Mouse (Mus musculus): Measurements from ENCODE around the gene Nav3. TPM values are rescaled to one million over a fixed set of nuclear protein-coding genes. Genes with fewer than 3 reads are reported as not detected.

Nav3 gene
- total RNA-seq, 4 experiments from 2014 or later: 78.0 to 87.9 (median 83.6) TPM

DNA sequence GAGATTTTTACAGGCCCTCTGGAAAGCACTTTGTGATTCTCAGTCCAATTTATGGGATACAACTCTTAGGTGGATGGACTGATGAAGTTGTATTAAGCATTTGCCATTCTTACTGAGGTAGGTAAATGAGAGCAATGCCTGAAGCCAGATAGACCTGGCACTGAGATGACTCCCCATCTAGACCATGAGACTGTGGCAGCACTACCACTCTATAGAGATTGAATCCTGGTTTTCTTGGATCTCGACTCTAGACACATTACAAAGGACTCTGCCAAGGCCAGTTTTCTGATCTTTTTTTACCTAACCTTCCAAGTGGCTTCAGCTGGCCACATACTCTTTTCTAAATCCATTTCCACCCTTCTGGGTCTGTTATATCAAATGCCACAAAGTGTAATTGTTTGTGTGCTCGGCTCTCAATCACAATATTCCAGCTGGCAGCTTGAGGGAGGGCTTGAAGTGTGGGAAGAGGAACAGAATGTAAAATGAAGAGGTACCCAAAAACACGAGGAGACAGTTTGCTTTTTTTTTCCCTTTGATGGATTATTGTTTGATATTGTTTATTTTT lies 756.2 kb downstream of the Nav3 start:
- peak in 1 of 2 experiments; percentile 24 for DNase-seq (ENCODE audit: low spot score in 2 of 2)

DNA sequence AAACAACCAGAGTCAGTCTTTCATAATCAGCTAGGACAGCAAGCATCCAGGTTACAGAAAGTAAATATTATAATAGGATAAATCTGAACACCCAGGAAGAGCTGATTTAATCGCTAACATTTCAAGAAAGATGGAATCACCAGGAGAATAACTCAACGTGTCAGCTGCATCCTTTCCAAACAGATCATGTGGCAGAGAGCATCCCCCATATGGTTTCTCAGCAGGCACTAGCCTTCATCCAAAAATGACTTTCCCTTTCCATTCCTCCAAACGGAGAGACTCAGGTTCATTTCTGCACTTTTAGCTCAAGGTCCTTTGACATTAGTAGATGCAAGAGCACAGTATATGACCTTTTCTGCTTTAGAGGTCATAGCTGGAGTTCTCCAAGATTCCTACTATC lies 765.4 kb downstream of the Nav3 start:
- DNase-seq (ENCODE audit: low spot score in 2 of 2): peak in 1 of 2 experiments; percentile 30

DNA sequence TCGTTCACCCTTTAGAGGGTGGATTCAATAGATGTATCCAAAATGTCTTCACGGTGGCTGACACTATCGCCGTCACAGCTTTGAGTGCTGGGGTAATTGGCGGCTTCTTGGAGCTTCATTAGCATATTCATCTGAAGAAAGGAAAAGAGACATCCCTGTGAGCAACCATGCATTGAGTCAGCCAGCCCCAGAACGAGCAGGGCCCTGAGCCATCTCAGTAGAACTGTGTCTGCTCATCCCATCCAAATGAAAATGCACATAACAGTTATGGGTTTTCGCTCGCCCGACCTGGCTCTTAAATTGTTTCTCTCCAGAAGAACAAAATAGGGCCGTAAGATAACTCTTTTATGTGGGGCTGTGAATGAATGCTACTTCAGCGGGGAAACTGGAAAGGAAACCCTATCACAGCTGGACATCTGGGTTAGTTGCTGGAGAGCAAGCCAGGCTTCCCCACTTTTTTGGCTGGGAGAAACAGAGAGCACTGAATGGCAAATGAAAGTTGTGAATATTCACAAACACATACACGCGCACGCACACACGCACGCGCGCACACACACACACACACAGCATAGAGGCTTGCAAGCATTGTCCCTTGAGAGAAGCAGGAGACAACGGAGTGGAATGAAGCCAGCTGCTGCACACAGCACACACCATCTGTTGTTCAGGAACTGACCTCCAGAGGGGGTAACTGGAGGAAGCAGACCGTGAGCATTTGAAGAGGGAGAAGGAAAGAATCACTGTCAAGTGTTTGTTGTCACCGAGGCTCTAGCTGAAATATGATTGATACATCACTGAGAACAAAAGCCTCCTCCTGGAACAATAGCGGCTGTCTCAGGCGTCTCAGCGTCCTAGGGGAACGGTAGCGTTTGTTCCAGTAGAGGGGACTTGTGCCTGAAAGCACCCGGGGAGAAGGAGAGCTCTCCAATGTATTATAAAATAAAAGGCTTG lies 771.6 kb downstream of the Nav3 start:
- DNase-seq (ENCODE audit: low spot score in 2 of 2): peak; percentile 60 to 67

DNA sequence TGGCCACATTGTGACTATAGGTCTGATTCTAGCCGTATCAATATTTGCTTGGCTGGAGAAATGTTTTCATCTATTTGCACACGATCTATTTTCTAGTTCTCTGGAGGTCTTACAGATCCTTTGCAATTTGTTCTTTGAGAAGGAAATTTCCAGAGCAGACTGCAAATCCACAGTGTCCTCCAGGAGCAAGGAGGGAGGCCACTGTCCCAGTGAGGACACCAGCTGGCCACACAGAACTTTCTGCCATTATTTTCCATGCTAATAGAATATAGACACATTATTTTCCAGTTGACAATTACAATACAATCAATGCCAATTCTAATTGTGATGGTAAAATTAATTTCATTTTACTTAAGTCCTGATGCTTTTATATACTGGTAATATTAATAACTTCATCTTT lies 783.1 kb downstream of the Nav3 start:
- DNase-seq (ENCODE audit: low spot score in 2 of 2): no peak

DNA sequence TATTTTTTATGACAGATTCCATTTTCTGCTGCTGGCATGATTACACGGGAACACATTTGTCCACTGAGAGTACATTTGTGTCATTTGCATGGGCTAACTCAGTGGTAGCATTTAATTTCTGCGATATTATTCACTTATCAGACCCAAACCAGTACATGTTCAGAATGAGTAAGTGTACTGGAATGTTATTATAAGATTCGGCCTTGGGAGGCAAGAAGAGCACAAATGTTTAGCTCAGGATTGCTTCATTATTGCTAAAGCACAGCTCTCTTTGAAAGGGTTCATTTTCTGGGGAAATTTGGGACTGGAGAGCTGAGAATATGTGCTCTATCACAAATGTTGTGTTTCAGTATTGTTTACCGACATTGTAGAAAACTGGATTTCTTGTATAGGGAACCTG lies 788.6 kb downstream of the Nav3 start:
- DNase-seq (ENCODE audit: low spot score in 2 of 2): no peak

DNA sequence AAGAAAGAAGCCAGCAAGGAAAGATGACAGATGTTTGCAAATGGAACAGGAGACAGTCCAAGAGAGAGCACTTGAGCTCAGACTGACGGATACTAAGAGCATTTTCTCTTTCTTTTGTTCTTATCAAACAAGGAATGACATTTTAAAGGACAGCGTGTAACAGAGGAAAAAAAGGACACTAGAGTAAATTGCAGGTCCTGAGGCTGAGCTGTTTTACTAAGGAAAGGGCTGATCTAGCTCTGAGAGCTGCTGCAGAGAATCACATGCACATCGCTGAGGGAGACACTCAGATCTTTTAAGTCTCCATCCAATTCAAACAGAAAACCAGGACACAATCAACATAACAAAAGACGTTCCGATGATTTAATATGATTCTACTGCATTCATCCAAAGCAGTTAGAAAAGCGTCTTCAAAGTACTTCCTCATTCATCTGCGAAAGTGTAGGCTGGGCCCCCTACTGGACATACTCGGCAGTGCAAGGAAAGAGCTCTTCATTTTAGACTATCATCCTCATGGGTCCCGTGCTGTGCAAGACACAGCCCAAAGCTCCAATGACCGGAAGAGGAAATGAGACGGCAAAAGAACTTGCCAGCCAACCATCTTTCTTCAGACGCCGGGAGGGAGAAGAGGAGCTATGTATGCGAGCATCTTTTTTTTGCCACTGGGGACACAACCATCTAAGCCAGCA lies 791.2 kb downstream of the Nav3 start:
- DNase-seq (ENCODE audit: low spot score in 2 of 2): peak; percentile 66 to 91

DNA sequence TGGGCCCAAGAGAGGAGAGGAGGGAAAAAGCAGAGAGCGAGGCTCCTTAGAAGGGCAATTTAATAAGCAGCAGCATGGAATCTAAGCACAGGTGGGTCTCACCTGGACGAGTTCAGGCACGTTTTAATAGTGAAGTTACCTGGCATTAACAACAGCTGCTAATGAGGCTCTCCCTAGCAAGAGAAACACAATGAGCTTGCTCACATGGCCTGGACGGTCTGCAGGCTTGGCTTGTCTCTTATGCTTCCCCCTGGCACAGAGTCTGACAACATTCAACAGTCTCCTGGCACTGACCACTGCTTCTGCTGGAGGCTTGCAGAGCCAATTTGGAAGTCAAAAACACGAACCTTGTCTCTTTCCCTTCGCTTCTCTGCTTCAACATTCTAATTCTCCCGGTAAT lies 804.5 kb downstream of the Nav3 start:
- no peak for DNase-seq (ENCODE audit: low spot score in 2 of 2)

DNA sequence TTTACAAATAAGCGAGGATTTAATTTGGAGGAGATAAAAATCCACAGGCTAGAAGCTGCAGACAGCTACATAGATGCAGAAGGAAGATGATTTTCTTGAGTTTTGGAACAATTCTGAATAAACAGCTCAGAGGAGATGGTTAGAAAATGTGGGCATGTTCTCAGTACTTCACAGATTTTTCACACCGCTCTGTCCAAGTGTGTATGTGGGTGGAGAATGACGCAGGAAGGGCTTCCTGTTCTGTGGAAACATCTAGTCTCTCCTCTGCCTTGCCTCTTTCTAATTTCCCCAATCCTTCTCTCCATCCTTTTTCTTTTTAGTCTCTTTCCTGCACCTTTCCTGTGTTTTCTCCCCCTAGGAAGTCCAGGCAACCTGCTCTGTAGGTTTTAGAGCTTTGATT lies 812.4 kb downstream of the Nav3 start:
- peak; percentile 40 to 45 for DNase-seq (ENCODE audit: low spot score in 2 of 2)

DNA sequence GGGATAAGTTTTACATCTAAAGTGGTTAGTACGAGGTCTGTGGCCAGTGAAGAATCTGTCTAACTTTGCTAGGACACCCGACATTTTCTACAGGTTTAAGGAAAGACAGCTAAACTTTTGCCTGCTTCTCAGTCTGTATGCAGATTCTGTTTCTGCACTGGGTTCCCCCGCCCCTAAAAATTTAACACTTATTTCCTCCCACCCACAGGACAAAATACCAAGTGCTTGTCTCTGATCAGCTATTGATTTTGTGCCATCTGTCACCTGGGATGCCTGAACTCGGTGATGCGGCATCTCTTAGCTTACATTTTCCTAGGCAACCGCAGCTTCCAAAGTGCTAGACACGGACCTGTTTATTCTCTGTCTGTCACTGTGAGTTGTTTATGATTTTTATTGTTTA lies 814.2 kb downstream of the Nav3 start:
- DNase-seq (ENCODE audit: low spot score in 2 of 2): peak; percentile 29 to 41

DNA sequence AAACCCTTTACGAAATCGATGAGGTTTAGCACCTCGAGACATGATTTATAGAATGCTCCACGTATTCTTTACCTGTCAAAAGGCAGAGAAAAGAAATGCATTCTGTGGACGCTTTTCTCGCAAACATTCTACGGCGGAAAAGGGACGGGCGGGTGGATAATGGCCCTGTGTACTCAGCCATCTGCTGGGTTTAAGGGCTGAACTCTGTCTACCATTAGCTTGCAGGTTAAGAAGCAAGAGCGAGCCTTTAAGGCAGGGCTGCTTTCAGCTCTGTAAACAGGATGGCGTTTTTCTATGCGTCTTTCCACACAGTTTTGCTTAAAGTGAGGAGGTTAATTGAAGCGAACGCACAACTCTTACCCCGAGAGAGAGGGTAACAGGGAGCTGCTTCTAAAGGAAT lies 818.3 kb downstream of the Nav3 start:
- no peak for DNase-seq (ENCODE audit: low spot score in 2 of 2)

Measured in layer of hippocampus, adult 8-10 months (tissue).